Comparison of ENCODE assay signal across 13 mouse cellular contexts in the genomic region with DNA sequence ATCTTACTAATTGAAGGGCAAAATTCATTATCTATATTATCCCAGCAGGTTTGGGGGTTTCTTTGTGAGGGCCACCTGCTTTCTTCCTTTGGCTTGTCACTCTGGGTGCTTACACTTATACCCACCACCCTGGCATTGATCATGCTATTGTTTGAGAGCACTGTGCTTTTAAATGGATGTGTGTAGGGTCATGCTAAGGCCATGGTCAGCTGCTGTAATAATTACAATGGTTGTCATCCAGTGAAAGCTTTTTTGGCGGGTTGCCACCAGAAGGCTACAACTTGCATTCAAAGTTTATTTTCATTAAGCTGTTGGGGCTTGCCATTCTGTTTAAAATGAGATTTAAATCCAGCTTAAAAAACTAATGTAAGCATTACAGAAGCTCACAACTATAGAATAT.
A peak's percentile ranks its signal among the peaks of the same experiment; 100 is the strongest.
DNase-seq lines count a peak whose midpoint lies in the region; ATAC-seq and TF ChIP-seq lines count a peak whose summit lies in the region.
"Had no signal": no experiment of that assay in that cellular context is flagged by ENCODE, and none has a peak within 500 bp of the region (broad histone marks: within the 10 kb centered on the region; RNA-seq: fewer than 3 reads in every experiment).

No protein-coding gene starts in this region.

- ATAC-seq in intestine, embryonic 14.5 days (replicated peaks; ENCODE audit: low FRiP score, low TSS enrichment, low read depth), result 0 out of 2 replicates have a peak, but pooled peaks have one; percentile 58
- ATAC-seq in intestine, embryonic 15.5 days, result no peak
- ATAC-seq: inflammation-experienced regulatory T-cells, adult 6 months had no signal

- no peaks in the 10 kb centered on the region for H3K4me1 ChIP-seq in intestine, embryonic 14.5 days (replicated peaks; ENCODE audit: control insufficient read depth, insufficient read depth, low read length)
- no peaks in the 10 kb centered on the region for H3K4me1 ChIP-seq in intestine, embryonic 15.5 days (replicated peaks)
- H3K4me1 ChIP-seq: limb, embryonic 13.5 days had no signal

- no peaks in the 10 kb centered on the region for H3K27me3 ChIP-seq in intestine, embryonic 14.5 days (replicated peaks; ENCODE audit: control insufficient read depth, insufficient read depth, low read length)
- H3K27me3 ChIP-seq in intestine, embryonic 15.5 days (replicated peaks), result no peaks in the 10 kb centered on the region
- H3K27me3 ChIP-seq: limb, embryonic 13.5 days had no signal

- H3K9ac ChIP-seq in intestine, embryonic 14.5 days (ENCODE audit: low read length), result no peak overlapping the region
- no peak overlapping the region for H3K9ac ChIP-seq in intestine, embryonic 15.5 days
- H3K9ac ChIP-seq: limb, embryonic 13.5 days had no signal

- no peak overlapping the region for H3K4me3 ChIP-seq in intestine, embryonic 14.5 days (ENCODE audit: low read depth, low read length)
- no peak overlapping the region for H3K4me3 ChIP-seq in intestine, embryonic 15.5 days (replicated peaks)
- H3K4me3 ChIP-seq: limb, embryonic 13.5 days had no signal

- no peak overlapping the region for H3K4me2 ChIP-seq in intestine, embryonic 14.5 days (ENCODE audit: low read length)
- H3K4me2 ChIP-seq in intestine, embryonic 15.5 days (replicated peaks), result no peak overlapping the region
- H3K4me2 ChIP-seq: limb, embryonic 13.5 days had no signal

- no peak overlapping the region for H3K27ac ChIP-seq in intestine, embryonic 14.5 days (ENCODE audit: low read depth)
- H3K27ac ChIP-seq in intestine, embryonic 15.5 days, result no peak overlapping the region
- H3K27ac ChIP-seq: limb, embryonic 13.5 days had no signal

- 37% methylated on average over 1 of the region's 1 CpGs for WGBS in intestine, embryonic 14.5 days
- 47% methylated on average over 1 of the region's 1 CpGs for WGBS in intestine, embryonic 15.5 days

- DNase-seq in intestine, embryonic 14.5 days (ENCODE audit: low spot score), result no peak
- DNase-seq in Muller cell, postnatal 12 days (ENCODE audit: inconsistent ontology term), result peak; percentile 25
- DNase-seq in brain, embryonic 14.5 days (ENCODE audit: low read depth), result peak; percentile 91
- DNase-seq in kidney, postnatal 36 days, result peak; percentile 12 to 57
- DNase-seq in layer of hippocampus, adult 11-12 months (ENCODE audit: low spot score), result no peak
- no peak for DNase-seq in cerebellum, adult 9-10 months
- DNase-seq in cerebellum, adult 18-20 months, result no peak
- DNase-seq: cerebellum, postnatal 36 days; gastrocnemius, postnatal 25 days; thymus, postnatal 25 days had no signal

- no peak for TF ChIP-seq POLR2A in brain, embryonic 14.5 days (IDR thresholded peaks at IDR 0.05; ENCODE audit: borderline replicate concordance, extremely low read depth, insufficient read depth, insufficient read length, poor library complexity, severe bottlenecking)

- no peaks in the 10 kb centered on the region for H3K9me3 ChIP-seq in intestine, embryonic 14.5 days (ENCODE audit: control insufficient read depth, low read length)
- H3K9me3 ChIP-seq in intestine, embryonic 15.5 days, result no peaks in the 10 kb centered on the region
- H3K9me3 ChIP-seq: limb, embryonic 13.5 days had no signal

- H3K36me3 ChIP-seq in intestine, embryonic 14.5 days (ENCODE audit: control insufficient read depth, insufficient read depth, low read length), result no peaks in the 10 kb centered on the region
- H3K36me3 ChIP-seq in intestine, embryonic 15.5 days, result no peaks in the 10 kb centered on the region
- H3K36me3 ChIP-seq: limb, embryonic 13.5 days had no signal

- TF ChIP-seq CTCF in brain, embryonic 14.5 days (IDR thresholded peaks at IDR 0.05; ENCODE audit: borderline replicate concordance, extremely low read depth, insufficient read depth, insufficient read length), result no peak

Comparison
In these comparisons a context has a peak if more than half of its experiments do, and no peak if none do; other contexts are left out.
1. DNase-seq: peak in Muller cell, postnatal 12 days (single experiment), brain, embryonic 14.5 days (single experiment) and kidney, postnatal 36 days (2 of 2); none in intestine, embryonic 14.5 days (single experiment), layer of hippocampus, adult 11-12 months (single experiment), cerebellum, adult 9-10 months (single experiment) and cerebellum, adult 18-20 months (0 of 2).